Mouse (Mus musculus) liver, postnatal 0 days (tissue): ENCODE data around the gene Ndufa6. TPM values are rescaled to one million over a fixed set of nuclear protein-coding genes. Genes with fewer than 3 reads are reported as not detected.
A peak's percentile ranks its signal among the peaks of the same experiment; 100 is the strongest.

Source experiments
- ATAC-seq: fragments of 200-750 bp; cut with Nextera tagmentation; 2 replicates; pipeline ENCODE4 v1.8.0; 2017; ENCODE audit warnings: mild to moderate bottlenecking, moderate library complexity
- DNase-seq: peaks from one replicate; pipeline ENCODE4 v3.0.0-alpha.2; 2016
- H3K27ac ChIP-seq: fragments of 300-500 bp; sonication (generic); 2 replicates; pipeline ENCODE4 v1.5.1; 2014; ENCODE audit warnings: antibody characterized with exemption, moderate library complexity, mild to moderate bottlenecking, low read depth
- H3K27me3 ChIP-seq: fragments of 300-500 bp; sonication (generic); 2 replicates; pipeline ENCODE4 v1.6.1; 2014; ENCODE audit warnings: low read length, control low read depth, mixed read lengths; ENCODE audit not compliant: insufficient read depth
- H3K36me3 ChIP-seq: fragments of 300-500 bp; sonication (generic); replicated peaks from 2 replicates; pipeline ENCODE4 v1.6.1; 2014; ENCODE audit warnings: mild to moderate bottlenecking, control low read depth, low read length, moderate library complexity, mixed read lengths; ENCODE audit not compliant: insufficient read depth
- H3K4me1 ChIP-seq: fragments of 300-500 bp; sonication (generic); 2 replicates; pipeline ENCODE4 v1.6.1; 2014; ENCODE audit warnings: antibody characterized with exemption, mild to moderate bottlenecking, control low read depth; ENCODE audit not compliant: insufficient read depth
- H3K4me2 ChIP-seq: fragments of 300-500 bp; sonication (generic); 2 replicates; pipeline ENCODE4 v1.6.1; 2014; ENCODE audit warnings: low read depth, mild to moderate bottlenecking, low read length, moderate library complexity, mixed read lengths
- H3K4me3 ChIP-seq: fragments of 300-500 bp; sonication (generic); 2 replicates; pipeline ENCODE4 v1.5.1; 2014; ENCODE audit warnings: low read depth, low read length
- H3K9ac ChIP-seq: fragments of 300-500 bp; sonication (generic); replicated peaks from 2 replicates; pipeline ENCODE4 v1.6.1; 2014; ENCODE audit warnings: mild to moderate bottlenecking, moderate library complexity
- H3K9me3 ChIP-seq: fragments of 300-500 bp; sonication (generic); 2 replicates; pipeline ENCODE4 v1.6.1; 2016; ENCODE audit warnings: mild to moderate bottlenecking, control low read depth, low read length, mixed read lengths
- CTCF ChIP-seq: sonication (generic); IDR thresholded peaks from 2 replicates; pipeline ENCODE4 v1.5.1; 2016; ENCODE audit warnings: antibody characterized with exemption, low read depth
- EP300 ChIP-seq: IDR thresholded peaks from 2 replicates; pipeline ENCODE4 v1.6.1; 2016; ENCODE audit warnings: antibody characterized with exemption, low read depth, mild to moderate bottlenecking
- WGBS: fragments of 180-500 bp; shearing (Covaris S2); extraction: QIAGEN DNeasy Blood & Tissue Kit; methylation state at CpG from one replicate; pipeline ENCODE4 v1.1.7; 2014; ENCODE audit not compliant: insufficient replicate concordance; 5-methylcytosine and 5-hydroxymethylcytosine counted together
- polyA plus RNA-seq: library from polyadenylated mRNA; unstranded; fragments of >200 nt; fragmentation: Nextera tagmentation; extraction: Ambion mirVana; gene quantifications from 2 replicates; pipeline ENCODE4 v1.2.1, GENCODE M21; 2015

Gene Ndufa6
- polyA plus RNA-seq, 1 experiment from 2014 or later: 642 TPM

- no peaks in the 10 kb centered on the region for H3K9me3 ChIP-seq
- H3K9ac ChIP-seq: peak overlapping the region; percentile 53
- H3K4me2 ChIP-seq: no peak overlapping the region
- H3K27ac ChIP-seq: peak overlapping the region; percentile 95
- H3K27me3 ChIP-seq: no peaks in the 10 kb centered on the region
- ATAC-seq (peak; percentile 96), DNase-seq (peak; percentile 81)
- H3K36me3 ChIP-seq: no peaks in the 10 kb centered on the region
- no peak overlapping the region for H3K4me3 ChIP-seq
- 57% methylated on average over 11 of the region's 11 CpGs for WGBS
- TF ChIP-seq EP300: peak; percentile 72
- TF ChIP-seq CTCF: peak; percentile 61
- peaks cover 32% of the 10 kb centered on the region for H3K4me1 ChIP-seq
Observed at GRCm38 (mm10) chr15:82361459-82362018, 7.4 kb upstream of the Ndufa6 start.

GRCm38 (mm10) chr15:82358431-82359260 is 4.5 kb upstream of the Ndufa6 start:
- no peaks in the 10 kb centered on the region for H3K9me3 ChIP-seq
- no peak for DNase-seq
- TF ChIP-seq EP300: peak; percentile 63; the same call in 1 of the 2 replicates
- TF ChIP-seq CTCF: no peak
- no peak overlapping the region for H3K4me3 ChIP-seq
- no peak for ATAC-seq
- no peaks in the 10 kb centered on the region for H3K27me3 ChIP-seq
- WGBS: 57% methylated on average over 22 of the region's 22 CpGs
- peak overlapping the region; percentile 95 for H3K27ac ChIP-seq
- H3K36me3 ChIP-seq: no peaks in the 10 kb centered on the region
- H3K9ac ChIP-seq: peak overlapping the region; percentile 26
- peak overlapping the region; percentile 1; the same call in 1 of the 2 replicates for H3K4me2 ChIP-seq
- peaks cover 40% of the 10 kb centered on the region for H3K4me1 ChIP-seq

GRCm38 (mm10) chr15:82353745-82354113 is 393 bp downstream of the Ndufa6 start:
- Histone ChIP-seq H3K36me3 (peaks cover 24% of the 10 kb centered on the region), H3K27ac (peak overlapping the region; percentile 88), H3K4me1 (peaks cover 45% of the 10 kb centered on the region), H3K9ac (peak overlapping the region; percentile 95), H3K27me3 (no peaks in the 10 kb centered on the region), H3K9me3 (no peaks in the 10 kb centered on the region), H3K4me2 (peak overlapping the region; percentile 87), H3K4me3 (peak overlapping the region; percentile 74)
- ATAC-seq (peak; percentile 28; the same call in 1 of the 2 replicates), DNase-seq (no peak)
- TF ChIP-seq EP300 (peak; percentile 34; the same call in 1 of the 2 replicates), CTCF (no peak)
- WGBS: under 1% methylated on average over 23 of the region's 23 CpGs

GRCm38 (mm10) chr15:82353078-82353744 is 911 bp downstream of the Ndufa6 start:
- peak; percentile 44 for DNase-seq
- ATAC-seq: no peak
- Histone ChIP-seq H3K9me3 (no peaks in the 10 kb centered on the region), H3K4me2 (peak overlapping the region; percentile 87), H3K4me1 (peaks cover 48% of the 10 kb centered on the region), H3K4me3 (peak overlapping the region; percentile 74), H3K9ac (peak overlapping the region; percentile 95), H3K27ac (peak overlapping the region; percentile 88), H3K36me3 (peaks cover 30% of the 10 kb centered on the region), H3K27me3 (no peaks in the 10 kb centered on the region)
- WGBS: 16% methylated on average over 14 of the region's 14 CpGs
- TF ChIP-seq EP300 (no peak), CTCF (no peak)

GRCm38 (mm10) chr15:82351480-82351879 is 2.6 kb downstream of the Ndufa6 start:
- Histone ChIP-seq H3K4me2 (peak overlapping the region; percentile 87), H3K36me3 (peaks cover 33% of the 10 kb centered on the region), H3K27me3 (no peaks in the 10 kb centered on the region), H3K27ac (peak overlapping the region; percentile 88), H3K9ac (peak overlapping the region; percentile 39; the same call in 1 of the 2 replicates), H3K4me1 (peaks cover 52% of the 10 kb centered on the region), H3K9me3 (no peaks in the 10 kb centered on the region), H3K4me3 (peak overlapping the region; percentile 19)
- 38% methylated on average over 3 of the region's 3 CpGs for WGBS
- ATAC-seq (no peak), DNase-seq (no peak)
- TF ChIP-seq CTCF: no peak
- no peak for TF ChIP-seq EP300

- Histone ChIP-seq H3K9ac (no peak overlapping the region; the same call in 1 of the 2 replicates), H3K27ac (peak overlapping the region; percentile 88), H3K4me1 (peaks cover 51% of the 10 kb centered on the region), H3K9me3 (no peaks in the 10 kb centered on the region), H3K36me3 (peaks cover 33% of the 10 kb centered on the region), H3K27me3 (no peaks in the 10 kb centered on the region), H3K4me2 (no peak overlapping the region), H3K4me3 (no peak overlapping the region)
- 67% methylated on average over 4 of the region's 4 CpGs for WGBS
- TF ChIP-seq EP300 (no peak), CTCF (peak; percentile 27; the same call in 1 of the 2 replicates)
- ATAC-seq (no peak), DNase-seq (no peak)
Observed at GRCm38 (mm10) chr15:82350349-82350748, 3.8 kb downstream of the Ndufa6 start.
